Mouse (Mus musculus): ENCODE data around the gene Hbq1b. TPM values are rescaled to one million over a fixed set of nuclear protein-coding genes. Genes with fewer than 3 reads are reported as not detected.
A peak's percentile ranks its signal among the peaks of the same experiment; 100 is the strongest.

Gene Hbq1b
- polyA plus RNA-seq, 1 experiment from 2014 or later = 4.6 TPM

- Histone ChIP-seq H3K27me3 (no peaks in the 10 kb centered on the region), H3K4me1 (peaks cover 7% of the 10 kb centered on the region; the same call in 1 of the 2 replicates), H3K27ac (no peak overlapping the region), H3K4me3 (no peak overlapping the region), H3K36me3 (no peaks in the 10 kb centered on the region), H3K4me2 (replicated peaks) (no peak overlapping the region), H3K9me3 (replicated peaks) (no peaks in the 10 kb centered on the region), H3K9ac (no peak overlapping the region)
- no peak for ATAC-seq (ENCODE audit: low FRiP score)
- 68% methylated on average over 3 of the region's 3 CpGs for WGBS
These were observed 23.2 kb downstream of the Hbq1b start for GRCm38 (mm10) chr11:32309928-32310327.

- Histone ChIP-seq H3K36me3 (no peaks in the 10 kb centered on the region), H3K27ac (no peak overlapping the region), H3K4me3 (no peak overlapping the region), H3K27me3 (no peaks in the 10 kb centered on the region), H3K9ac (no peak overlapping the region), H3K4me2 (replicated peaks) (no peak overlapping the region), H3K9me3 (replicated peaks) (no peaks in the 10 kb centered on the region), H3K4me1 (peaks cover 3% of the 10 kb centered on the region; the same call in 1 of the 2 replicates)
- 90% methylated on average over 3 of the region's 3 CpGs for WGBS
- no peak for ATAC-seq (ENCODE audit: low FRiP score)
These were observed 29.2 kb downstream of the Hbq1b start for GRCm38 (mm10) chr11:32316009-32316408.

- 62% methylated on average over 11 of the region's 11 CpGs for WGBS
- H3K4me1 ChIP-seq = peaks cover 6% of the 10 kb centered on the region; the same call in 1 of the 2 replicates
- no peak for ATAC-seq (ENCODE audit: low FRiP score)
These were observed 33.9 kb downstream of the Hbq1b start for GRCm38 (mm10) chr11:32320507-32321195.

GRCm38 (mm10) chr11:32321196-32321565 lies 34.4 kb downstream of the Hbq1b start:
- no peak overlapping the region for H3K27ac ChIP-seq
- H3K27me3 ChIP-seq = no peaks in the 10 kb centered on the region
- H3K4me3 ChIP-seq = no peak overlapping the region
- H3K36me3 ChIP-seq = no peaks in the 10 kb centered on the region
- H3K4me2 ChIP-seq (replicated peaks) = no peak overlapping the region
- WGBS = 44% methylated on average over 8 of the region's 8 CpGs
- ATAC-seq (ENCODE audit: low FRiP score) = no peak
- peaks cover 6% of the 10 kb centered on the region; the same call in 1 of the 2 replicates for H3K4me1 ChIP-seq
- no peak overlapping the region for H3K9ac ChIP-seq
- H3K9me3 ChIP-seq (replicated peaks) = no peaks in the 10 kb centered on the region

More at GRCm38 (mm10) chr11:32320507-32321195, 33.9 kb downstream of the Hbq1b start:
- no peak overlapping the region for H3K27ac ChIP-seq
- H3K4me2 ChIP-seq (replicated peaks) = no peak overlapping the region
- no peaks in the 10 kb centered on the region for H3K9me3 ChIP-seq (replicated peaks)
- no peaks in the 10 kb centered on the region for H3K27me3 ChIP-seq
- H3K4me3 ChIP-seq = no peak overlapping the region
- no peaks in the 10 kb centered on the region for H3K36me3 ChIP-seq
- H3K9ac ChIP-seq = no peak overlapping the region

GRCm38 (mm10) chr11:32324609-32325008 lies 37.8 kb downstream of the Hbq1b start:
- Histone ChIP-seq H3K4me1 (peaks cover 6% of the 10 kb centered on the region; the same call in 1 of the 2 replicates), H3K9ac (no peak overlapping the region), H3K4me3 (0 out of 2 replicates have a peak overlapping the region, but pooled peaks have one; percentile 10), H3K27me3 (no peaks in the 10 kb centered on the region), H3K27ac (no peak overlapping the region), H3K36me3 (no peaks in the 10 kb centered on the region), H3K9me3 (replicated peaks) (no peaks in the 10 kb centered on the region), H3K4me2 (replicated peaks) (peak overlapping the region; percentile 31)
- 9% methylated on average over 15 of the region's 15 CpGs for WGBS
- peak; percentile 78 for ATAC-seq (ENCODE audit: low FRiP score)

GRCm38 (mm10) chr11:32331075-32331474 lies 44.3 kb downstream of the Hbq1b start:
- no peak overlapping the region for H3K4me3 ChIP-seq
- no peaks in the 10 kb centered on the region for H3K36me3 ChIP-seq
- H3K27me3 ChIP-seq = no peaks in the 10 kb centered on the region
- peaks cover 8% of the 10 kb centered on the region for H3K4me1 ChIP-seq
- H3K9ac ChIP-seq = no peak overlapping the region
- ATAC-seq (ENCODE audit: low FRiP score) = no peak
- WGBS = 42% methylated on average over 6 of the region's 6 CpGs
- H3K27ac ChIP-seq = no peak overlapping the region
- H3K9me3 ChIP-seq (replicated peaks) = no peaks in the 10 kb centered on the region
- no peak overlapping the region for H3K4me2 ChIP-seq (replicated peaks)

- no peak for ATAC-seq (ENCODE audit: low FRiP score)
- Histone ChIP-seq H3K27me3 (no peaks in the 10 kb centered on the region), H3K9ac (no peak overlapping the region), H3K27ac (no peak overlapping the region), H3K4me2 (replicated peaks) (no peak overlapping the region), H3K36me3 (no peaks in the 10 kb centered on the region), H3K4me3 (no peak overlapping the region), H3K9me3 (replicated peaks) (no peaks in the 10 kb centered on the region), H3K4me1 (peaks cover 8% of the 10 kb centered on the region)
- WGBS = 65% methylated on average over 5 of the region's 5 CpGs
These were observed 45.1 kb downstream of the Hbq1b start for GRCm38 (mm10) chr11:32331861-32332260.

GRCm38 (mm10) chr11:32333235-32333634 lies 46.5 kb downstream of the Hbq1b start:
- no peak for ATAC-seq (ENCODE audit: low FRiP score)
- peaks cover 8% of the 10 kb centered on the region for H3K4me1 ChIP-seq
- H3K9me3 ChIP-seq (replicated peaks) = no peaks in the 10 kb centered on the region
- no peaks in the 10 kb centered on the region for H3K36me3 ChIP-seq
- H3K27ac ChIP-seq = no peak overlapping the region
- H3K4me2 ChIP-seq (replicated peaks) = no peak overlapping the region
- H3K27me3 ChIP-seq = no peaks in the 10 kb centered on the region
- H3K4me3 ChIP-seq = no peak overlapping the region
- WGBS = 77% methylated on average over 2 of the region's 2 CpGs
- H3K9ac ChIP-seq = no peak overlapping the region

GRCm38 (mm10) chr11:32336435-32336907 lies 49.7 kb downstream of the Hbq1b start:
- 88% methylated on average over 6 of the region's 6 CpGs for WGBS
- ATAC-seq (ENCODE audit: low FRiP score) = no peak

More at GRCm38 (mm10) chr11:32336435-32336907, 49.7 kb downstream of the Hbq1b start:
- Histone ChIP-seq H3K9me3 (replicated peaks) (no peaks in the 10 kb centered on the region), H3K36me3 (no peaks in the 10 kb centered on the region), H3K4me3 (no peak overlapping the region), H3K27ac (no peak overlapping the region), H3K27me3 (no peaks in the 10 kb centered on the region), H3K9ac (no peak overlapping the region), H3K4me2 (replicated peaks) (no peak overlapping the region), H3K4me1 (no peaks in the 10 kb centered on the region)

Other genes with a start within 250 kb of the Hbq1b start
- not detected in 2 replicates for gene Il9r, start 86.7 kb upstream of the Hbq1b start, polyA plus RNA-seq (2016; fragmentation: Nextera tagmentation; extraction: Ambion mirVana)
- gene Snrnp25, start 81.5 kb upstream of the Hbq1b start, polyA plus RNA-seq (2016; fragmentation: Nextera tagmentation; extraction: Ambion mirVana) = 52.8 and 55.1 TPM in 2 replicates
- gene Rhbdf1, start 64.7 kb upstream of the Hbq1b start, polyA plus RNA-seq (2016; fragmentation: Nextera tagmentation; extraction: Ambion mirVana) = 32.8 and 33.1 TPM in 2 replicates
- 30.4 and 32.3 TPM in 2 replicates for gene Mpg, start 60.5 kb upstream of the Hbq1b start, polyA plus RNA-seq (2016; fragmentation: Nextera tagmentation; extraction: Ambion mirVana)
- 51.3 and 51.7 TPM in 2 replicates for gene Nprl3, start 19.3 kb upstream of the Hbq1b start, polyA plus RNA-seq (2016; fragmentation: Nextera tagmentation; extraction: Ambion mirVana)
- gene Hba-x, start 10.6 kb upstream of the Hbq1b start, polyA plus RNA-seq (2016; fragmentation: Nextera tagmentation; extraction: Ambion mirVana) = 1,600 and 2,073 TPM in 2 replicates
- gene Hba-a1, start 3.5 kb upstream of the Hbq1b start, polyA plus RNA-seq (2016; fragmentation: Nextera tagmentation; extraction: Ambion mirVana) = 2,983 and 3,718 TPM in 2 replicates
- 6,460 and 7,804 TPM in 2 replicates for gene Hba-a2, start 9.5 kb downstream of the Hbq1b start, polyA plus RNA-seq (2016; fragmentation: Nextera tagmentation; extraction: Ambion mirVana)
- gene Hbq1a, start 13.1 kb downstream of the Hbq1b start, polyA plus RNA-seq (2016; fragmentation: Nextera tagmentation; extraction: Ambion mirVana) = 0.72 TPM in 1 of 2 replicates, not detected in the other
- gene Sh3pxd2b, start 60.9 kb downstream of the Hbq1b start, polyA plus RNA-seq (2016; fragmentation: Nextera tagmentation; extraction: Ambion mirVana) = 29.5 and 31.7 TPM in 2 replicates
- 64.4 and 71.9 TPM in 2 replicates for gene Ubtd2, start 168.4 kb downstream of the Hbq1b start, polyA plus RNA-seq (2016; fragmentation: Nextera tagmentation; extraction: Ambion mirVana)
- not detected in 2 replicates for gene Efcab9, start 245.1 kb downstream of the Hbq1b start, polyA plus RNA-seq (2016; fragmentation: Nextera tagmentation; extraction: Ambion mirVana)
- 2.5 and 3.3 TPM in 2 replicates for gene Stk10, start 246.3 kb downstream of the Hbq1b start, polyA plus RNA-seq (2016; fragmentation: Nextera tagmentation; extraction: Ambion mirVana)

Data from hindbrain, embryonic 12.5 days (tissue).